Mouse (Mus musculus): Measurements from ENCODE around the gene Pid1.

- TF ChIP-seq CTCF (IDR thresholded peaks at IDR 0.05) (no peak), EP300 (IDR thresholded peaks at IDR 0.05) (no peak)
Measured at GRCm38 (mm10) chr1:84321327-84321726, 42.7 kb downstream of the Pid1 start.

Measured in lung, postnatal 0 days (tissue).